Mouse (Mus musculus): ENCODE measurements at regions not wholly inside any gene's neighbourhood (a gene's known extent, or its start where the extent isn't known, plus 50 kb on each side); places are given as distances from the start of the nearest gene placed in this dataset.

GRCm38 (mm10) chr16:29921385-29921784 is 142.8 kb upstream of the Hes1 start:
- no peak for TF ChIP-seq CTCF (IDR thresholded peaks at IDR 0.05; ENCODE audit: borderline replicate concordance, extremely low read depth, insufficient read depth, insufficient read length)
- TF ChIP-seq POLR2A (IDR thresholded peaks at IDR 0.05; ENCODE audit: borderline replicate concordance, extremely low read depth, insufficient read depth, insufficient read length, poor library complexity, severe bottlenecking) = no peak

All from brain, embryonic 14.5 days (tissue).